Mouse (Mus musculus) ES-Bruce4 (cell line): ENCODE data around the gene Aanat.

ENCODE experiments used
- CTCF ChIP-seq: IDR thresholded peaks from one replicate; pipeline ENCODE4 v1.8.1; 2011; ENCODE audit warnings: low read depth, low read length
- POLR2A ChIP-seq: IDR thresholded peaks from one replicate; pipeline ENCODE4 v1.8.1; 2011; ENCODE audit warnings: low read length; ENCODE audit not compliant: insufficient read depth

GRCm38 (mm10) chr11:116579280-116579679 is 7.0 kb upstream of the Aanat start:
- TF ChIP-seq CTCF (no peak), POLR2A (no peak)
